ENCODE assay signal across 8 mouse cellular contexts in the genomic region with DNA sequence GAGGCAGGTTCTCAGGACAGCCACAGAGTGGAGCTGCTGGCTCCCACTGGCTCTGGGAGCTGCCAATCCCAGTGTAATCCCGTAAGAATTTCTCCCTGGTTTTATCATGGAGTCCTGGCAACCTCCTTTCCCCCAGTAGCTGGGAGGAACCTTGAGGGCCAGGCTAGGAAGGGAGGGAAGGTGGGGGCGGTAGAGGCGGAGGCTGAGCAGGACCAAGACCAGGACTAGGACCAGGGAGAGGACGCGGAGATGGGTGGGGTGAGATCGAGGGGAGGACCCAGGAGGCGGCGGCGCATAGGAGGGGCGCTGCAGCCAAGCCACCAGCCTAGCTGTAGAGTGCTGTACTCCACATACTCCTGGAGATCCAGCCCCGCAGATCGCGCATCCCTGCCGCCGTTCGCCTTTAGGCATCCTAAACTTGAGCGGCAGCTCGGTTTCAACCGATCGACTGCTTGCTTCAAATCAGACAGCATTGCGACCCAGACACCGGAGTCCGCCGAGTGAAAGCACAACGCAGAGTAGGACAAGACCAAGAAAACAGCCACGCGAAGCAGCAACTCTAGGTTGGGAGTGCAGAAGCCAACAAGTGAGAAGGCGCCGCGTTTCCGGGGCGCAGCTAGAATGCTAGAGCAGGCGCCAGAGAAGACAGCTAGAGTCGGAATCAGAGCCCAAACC.
DNase-seq lines count a peak whose midpoint lies in the region; ATAC-seq and TF ChIP-seq lines count a peak whose summit lies in the region.
"Not testable (repeated sequence)": the region's sequence is repeated elsewhere in the genome, so short reads cannot be mapped to it uniquely, and the experiment has no call there.

No protein-coding gene starts in this region.

- under 1% methylated on average over 32 of the region's 34 CpGs for WGBS in embryonic facial prominence, embryonic 10.5 days
- under 1% methylated on average over 32 of the region's 34 CpGs for WGBS in hindbrain, embryonic 16.5 days
- under 1% methylated on average over 33 of the region's 34 CpGs for WGBS in lung, embryonic 14.5 days

- not testable (repeated sequence) for H3K9me3 ChIP-seq in embryonic facial prominence, embryonic 10.5 days; hindbrain, embryonic 16.5 days (ENCODE audit: control insufficient read depth, low read length); lung, embryonic 14.5 days (ENCODE audit: low read depth, low read length)

- H3K27me3 ChIP-seq in embryonic facial prominence, embryonic 10.5 days (replicated peaks; ENCODE audit: low read depth, poor library complexity, severe bottlenecking); hindbrain, embryonic 16.5 days (replicated peaks; ENCODE audit: control insufficient read depth, insufficient read depth, low read length); lung, embryonic 14.5 days (ENCODE audit: insufficient read depth, low read length): not testable (repeated sequence)

- peak overlapping the region; percentile 67 for H3K4me3 ChIP-seq in embryonic facial prominence, embryonic 10.5 days
- H3K4me3 ChIP-seq in hindbrain, embryonic 16.5 days (ENCODE audit: low read length), result peak overlapping the region; percentile 50
- H3K4me3 ChIP-seq in lung, embryonic 14.5 days (ENCODE audit: low read depth, low read length), result peak overlapping the region; percentile 57

- H3K27ac ChIP-seq in embryonic facial prominence, embryonic 10.5 days (replicated peaks), result peak overlapping the region; percentile 83
- H3K27ac ChIP-seq in hindbrain, embryonic 16.5 days (ENCODE audit: low read depth, low read length), result peak overlapping the region; percentile 69
- peak overlapping the region; percentile 79 for H3K27ac ChIP-seq in lung, embryonic 14.5 days (ENCODE audit: low read depth)

- H3K4me2 ChIP-seq in hindbrain, embryonic 16.5 days (ENCODE audit: low read length), result peak overlapping the region; percentile 77
- peak overlapping the region; percentile 64 for H3K4me2 ChIP-seq in lung, embryonic 14.5 days

- H3K4me1 ChIP-seq in embryonic facial prominence, embryonic 10.5 days; hindbrain, embryonic 16.5 days (ENCODE audit: control insufficient read depth, insufficient read depth, low read depth, low read length); lung, embryonic 14.5 days (ENCODE audit: insufficient read depth): not testable (repeated sequence)

- H3K36me3 ChIP-seq in embryonic facial prominence, embryonic 10.5 days (replicated peaks); hindbrain, embryonic 16.5 days (ENCODE audit: control insufficient read depth, insufficient read depth, low read length); lung, embryonic 14.5 days (ENCODE audit: insufficient read depth): not testable (repeated sequence)

- DNase-seq in adrenal gland, postnatal 10 days, result peak; percentile 80
- DNase-seq in embryonic facial prominence, embryonic 10.5 days (ENCODE audit: low spot score), result peak; percentile 82
- peak; percentile 87 for DNase-seq in gastrocnemius, postnatal 25 days
- peak; percentile 63 to 69 for DNase-seq in layer of hippocampus, postnatal 25 days (ENCODE audit: extremely low spot score in 1 of 2, low spot score in 1 of 2)
- peak; percentile 89 for DNase-seq in lung, embryonic 14.5 days
- peak; percentile 89 for DNase-seq in ovary, adult 18-20 months (ENCODE audit: low spot score)
- peak; percentile 80 for DNase-seq in urinary bladder, postnatal 14 days (ENCODE audit: low spot score)

- peak overlapping the region; percentile 65 for H3K9ac ChIP-seq in hindbrain, embryonic 16.5 days (ENCODE audit: low read depth, low read length)
- H3K9ac ChIP-seq in lung, embryonic 14.5 days, result peak overlapping the region; percentile 68

- peak; percentile 99 for ATAC-seq in hindbrain, embryonic 16.5 days
- peak; percentile 96 for ATAC-seq in lung, embryonic 14.5 days (ENCODE audit: insufficient read depth)

- peak; percentile 43 for TF ChIP-seq CTCF in lung, embryonic 14.5 days (IDR thresholded peaks at IDR 0.05; ENCODE audit: low read depth)

Comparison
In these comparisons a context has a peak if more than half of its experiments do, and no peak if none do; other contexts are left out.
1. Peak in every context shown above with its lines: DNase-seq, ATAC-seq, H3K4me3 ChIP-seq and H3K27ac ChIP-seq.